28 mouse cellular contexts compared by ENCODE assay signal in the genomic region with DNA sequence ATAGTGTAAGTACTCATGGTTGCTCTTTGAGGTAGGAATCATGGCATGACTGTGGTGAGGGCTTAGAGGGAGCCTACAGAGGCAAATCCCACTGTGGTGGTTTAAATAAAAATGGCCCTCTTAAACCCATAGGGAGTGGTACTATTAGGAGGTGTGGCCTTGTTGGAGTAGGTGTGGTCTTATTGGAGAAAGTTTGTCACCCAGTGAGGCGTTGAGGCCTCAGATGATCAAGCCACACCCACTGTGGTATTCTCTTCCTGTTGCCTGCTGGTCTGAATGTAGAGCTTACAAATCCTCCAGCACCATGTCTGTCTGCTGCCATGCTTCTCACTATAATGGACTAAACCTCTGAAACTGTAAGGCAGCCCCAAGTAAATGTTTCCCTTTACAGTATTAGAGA. TPM values are rescaled to one million over a fixed set of nuclear protein-coding genes. Genes with fewer than 3 reads are reported as not detected.
DNase-seq lines count a peak whose midpoint lies in the region; ATAC-seq and TF ChIP-seq lines count a peak whose summit lies in the region.
"Had no signal": no experiment of that assay in that cellular context is flagged by ENCODE, and none has a peak within 500 bp of the region (broad histone marks: within the 10 kb centered on the region; RNA-seq: fewer than 3 reads in every experiment).

No protein-coding gene starts in this region.

- TF ChIP-seq POLR2A in cerebellum, adult 2 months (IDR thresholded peaks at IDR 0.05; ENCODE audit: borderline replicate concordance, insufficient read depth, low read length), result no peak

- H3K4me1 ChIP-seq in cerebellum, adult 2 months (ENCODE audit: control insufficient read depth, insufficient read depth, low read length), result peaks cover 12% of the 10 kb centered on the region; the same call in 1 of the 2 replicates
- peaks cover 9% of the 10 kb centered on the region; the same call in 1 of the 2 replicates for H3K4me1 ChIP-seq in midbrain, embryonic 11.5 days (ENCODE audit: control insufficient read depth, insufficient read depth, low read length)
- H3K4me1 ChIP-seq in midbrain, embryonic 10.5 days, result peaks cover 23% of the 10 kb centered on the region

- peak; percentile 8 for DNase-seq in cerebellum, adult 11-12 months
- DNase-seq in cerebellum, adult 2 months, result no peak
- peak; percentile 17 for DNase-seq in midbrain, embryonic 11.5 days (ENCODE audit: low spot score, missing footprints)
- no peak for DNase-seq in midbrain, embryonic 10.5 days (ENCODE audit: low spot score)
- peak; percentile 77 for DNase-seq in R1 (ENCODE audit: low read depth, low spot score)
- DNase-seq in induced T-regulatory cell, adult 2 months (ENCODE audit: low read depth), result peak; percentile 32
- no peak for DNase-seq in lung, postnatal 4 days
- DNase-seq: adrenal gland, adult 8-10 months; adrenal gland, postnatal 25 days; cerebellum, adult 11 months; cerebellum, adult 9-11 months; cerebellum, postnatal 14 days; cerebellum, postnatal 36 days; embryo, embryonic 11 days had no signal

- H3K27ac ChIP-seq in cerebellum, adult 2 months (ENCODE audit: insufficient read depth, low read length), result no peak overlapping the region
- no peak overlapping the region for H3K27ac ChIP-seq in midbrain, embryonic 11.5 days (ENCODE audit: low read depth, low read length)
- H3K27ac ChIP-seq in midbrain, embryonic 10.5 days (replicated peaks), result no peak overlapping the region
- H3K27ac ChIP-seq: embryonic facial prominence, embryonic 13.5 days; embryonic facial prominence, embryonic 15.5 days; forebrain, embryonic 10.5 days; forebrain, embryonic 12.5 days had no signal

- H3K27me3 ChIP-seq in cerebellum, adult 2 months (ENCODE audit: control insufficient read depth, insufficient read depth, low read length), result no peaks in the 10 kb centered on the region
- no peaks in the 10 kb centered on the region for H3K27me3 ChIP-seq in midbrain, embryonic 11.5 days (ENCODE audit: control insufficient read depth, insufficient read depth, low read length)
- H3K27me3 ChIP-seq in midbrain, embryonic 10.5 days (ENCODE audit: low read depth, poor library complexity, severe bottlenecking), result peaks cover 8% of the 10 kb centered on the region
- H3K27me3 ChIP-seq: Patski had no signal

- H3K9me3 ChIP-seq in midbrain, embryonic 11.5 days (ENCODE audit: control insufficient read depth, low read length), result no peaks in the 10 kb centered on the region
- H3K9me3 ChIP-seq in midbrain, embryonic 10.5 days (replicated peaks), result no peaks in the 10 kb centered on the region
- H3K9me3 ChIP-seq: forebrain, embryonic 10.5 days; forebrain, embryonic 12.5 days; G1E had no signal

- H3K4me3 ChIP-seq in cerebellum, adult 2 months (replicated peaks; ENCODE audit: insufficient read depth, low read depth, low read length), result no peak overlapping the region
- no peak overlapping the region for H3K4me3 ChIP-seq in midbrain, embryonic 11.5 days (ENCODE audit: low read depth, low read length)
- no peak overlapping the region for H3K4me3 ChIP-seq in midbrain, embryonic 10.5 days
- H3K4me3 ChIP-seq: embryonic facial prominence, embryonic 13.5 days; embryonic facial prominence, embryonic 15.5 days; erythroblast, embryonic 14.5 days; forebrain, embryonic 10.5 days; forebrain, embryonic 12.5 days had no signal

- no peak for TF ChIP-seq CTCF in cerebellum, adult 2 months (IDR thresholded peaks at IDR 0.05; ENCODE audit: borderline replicate concordance, insufficient read depth, low read depth, low read length)

- 76% methylated on average over 1 of the region's 1 CpGs for WGBS in cerebellum, adult 2 months
- WGBS in midbrain, embryonic 11.5 days, result 80% methylated on average over 1 of the region's 1 CpGs
- WGBS in midbrain, embryonic 10.5 days, result 57% methylated on average over 1 of the region's 1 CpGs

- ATAC-seq in midbrain, embryonic 11.5 days (ENCODE audit: low FRiP score), result no peak
- no peak for ATAC-seq in granulocyte monocyte progenitor cell, adult 5-6 weeks (replicated peaks; ENCODE audit: poor library complexity, severe bottlenecking)
- ATAC-seq: activated CD4-positive, CD25-positive, alpha-beta regulatory T cell, adult 4 months; forebrain, embryonic 14.5 days; forebrain, embryonic 16.5 days; Patski had no signal

- no peak overlapping the region for H3K4me2 ChIP-seq in midbrain, embryonic 11.5 days
- H3K4me2 ChIP-seq: embryonic facial prominence, embryonic 13.5 days; embryonic facial prominence, embryonic 15.5 days; forebrain, embryonic 12.5 days had no signal

- H3K9ac ChIP-seq in midbrain, embryonic 11.5 days (ENCODE audit: low read length), result no peak overlapping the region
- H3K9ac ChIP-seq: embryonic facial prominence, embryonic 13.5 days; embryonic facial prominence, embryonic 15.5 days; forebrain, embryonic 12.5 days had no signal

- no peaks in the 10 kb centered on the region for H3K36me3 ChIP-seq in midbrain, embryonic 11.5 days (ENCODE audit: control insufficient read depth, insufficient read depth, low read length)
- H3K36me3 ChIP-seq in midbrain, embryonic 10.5 days, result no peaks in the 10 kb centered on the region
- H3K36me3 ChIP-seq: embryonic facial prominence, embryonic 13.5 days; embryonic facial prominence, embryonic 15.5 days; forebrain, embryonic 10.5 days; forebrain, embryonic 12.5 days; G1E had no signal

RNA-seq across cellular contexts. Expression of a gene that starts 10.4 kb away (rescaled TPM):
- 2.7 and 3.0 TPM in 2 replicates for polyA plus RNA-seq in cerebellum, adult 2 months (2012; rRNA removed)
- polyA plus RNA-seq in midbrain, embryonic 11.5 days (2014; fragmentation: Nextera tagmentation; extraction: Ambion mirVana), result 0.05 and 0.10 TPM in 2 replicates
- 0.02 and 0.07 TPM in 2 replicates for polyA plus RNA-seq in midbrain, embryonic 10.5 days (2016; fragmentation: Nextera tagmentation; extraction: Ambion mirVana)
- total RNA-seq in granulocyte monocyte progenitor cell, adult 5-6 weeks (2014; fragmentation: Nextera tagmentation), result not detected in 2 replicates
- not detected in 2 replicates for total RNA-seq in granulocyte monocyte progenitor cell, adult 5-6 weeks (2017)
- total RNA-seq: common myeloid progenitor, adult 5-6 weeks had no signal
- polyA plus RNA-seq: activated CD4-positive, CD25-positive, alpha-beta regulatory T cell, adult 4 months; C2C12; embryonic facial prominence, embryonic 11.5 days; G1E had no signal

RNA-seq across cellular contexts. Expression of a gene that starts 10.6 kb away (rescaled TPM):
- polyA plus RNA-seq in cerebellum, adult 2 months (2012; rRNA removed), result 126 and 137 TPM in 2 replicates
- 46.2 and 53.3 TPM in 2 replicates for polyA plus RNA-seq in midbrain, embryonic 11.5 days (2014; fragmentation: Nextera tagmentation; extraction: Ambion mirVana)
- 87.6 and 103 TPM in 2 replicates for polyA plus RNA-seq in midbrain, embryonic 10.5 days (2016; fragmentation: Nextera tagmentation; extraction: Ambion mirVana)
- 7.0 and 16.3 TPM in 2 replicates for total RNA-seq in granulocyte monocyte progenitor cell, adult 5-6 weeks (2014; fragmentation: Nextera tagmentation)
- total RNA-seq in granulocyte monocyte progenitor cell, adult 5-6 weeks (2017), result 10.6 and 13.8 TPM in 2 replicates

RNA-seq across cellular contexts. Expression of a gene that starts 47.2 kb away (rescaled TPM):
- polyA plus RNA-seq in cerebellum, adult 2 months (2012; rRNA removed), result 32.6 and 34.9 TPM in 2 replicates
- 29.5 and 35.0 TPM in 2 replicates for polyA plus RNA-seq in midbrain, embryonic 11.5 days (2014; fragmentation: Nextera tagmentation; extraction: Ambion mirVana)
- 35.1 and 39.2 TPM in 2 replicates for polyA plus RNA-seq in midbrain, embryonic 10.5 days (2016; fragmentation: Nextera tagmentation; extraction: Ambion mirVana)
- 9.5 and 10.4 TPM in 2 replicates for total RNA-seq in granulocyte monocyte progenitor cell, adult 5-6 weeks (2014; fragmentation: Nextera tagmentation)
- 5.9 and 7.6 TPM in 2 replicates for total RNA-seq in granulocyte monocyte progenitor cell, adult 5-6 weeks (2017)

RNA-seq across cellular contexts. Expression of a gene that starts 56.0 kb away (rescaled TPM):
- 5.7 and 6.2 TPM in 2 replicates for polyA plus RNA-seq in cerebellum, adult 2 months (2012; rRNA removed)
- polyA plus RNA-seq in midbrain, embryonic 11.5 days (2014; fragmentation: Nextera tagmentation; extraction: Ambion mirVana), result 0.99 and 1.1 TPM in 2 replicates
- polyA plus RNA-seq in midbrain, embryonic 10.5 days (2016; fragmentation: Nextera tagmentation; extraction: Ambion mirVana), result 0.77 and 1.9 TPM in 2 replicates
- total RNA-seq in granulocyte monocyte progenitor cell, adult 5-6 weeks (2014; fragmentation: Nextera tagmentation), result 42.3 and 55.8 TPM in 2 replicates
- 121 and 122 TPM in 2 replicates for total RNA-seq in granulocyte monocyte progenitor cell, adult 5-6 weeks (2017)

Comparison
In these comparisons a context has a peak if more than half of its experiments do, and no peak if none do; other contexts are left out.
1. DNase-seq: peak in cerebellum, adult 11-12 months (single experiment), midbrain, embryonic 11.5 days (single experiment), R1 (single experiment) and induced T-regulatory cell, adult 2 months (single experiment); none in cerebellum, adult 2 months (0 of 2), midbrain, embryonic 10.5 days (single experiment) and lung, postnatal 4 days (0 of 2).